Mouse (Mus musculus): ENCODE data around the gene Cd320. TPM values are rescaled to one million over a fixed set of nuclear protein-coding genes. Genes with fewer than 3 reads are reported as not detected.
"Not testable (repeated sequence)": the region's sequence is repeated elsewhere in the genome, so short reads cannot be mapped to it uniquely, and the experiment has no call there.

The Cd320 gene
- 10 to 100 TPM; 24.8 to 27.5 TPM for total RNA-seq (2021)

DNA sequence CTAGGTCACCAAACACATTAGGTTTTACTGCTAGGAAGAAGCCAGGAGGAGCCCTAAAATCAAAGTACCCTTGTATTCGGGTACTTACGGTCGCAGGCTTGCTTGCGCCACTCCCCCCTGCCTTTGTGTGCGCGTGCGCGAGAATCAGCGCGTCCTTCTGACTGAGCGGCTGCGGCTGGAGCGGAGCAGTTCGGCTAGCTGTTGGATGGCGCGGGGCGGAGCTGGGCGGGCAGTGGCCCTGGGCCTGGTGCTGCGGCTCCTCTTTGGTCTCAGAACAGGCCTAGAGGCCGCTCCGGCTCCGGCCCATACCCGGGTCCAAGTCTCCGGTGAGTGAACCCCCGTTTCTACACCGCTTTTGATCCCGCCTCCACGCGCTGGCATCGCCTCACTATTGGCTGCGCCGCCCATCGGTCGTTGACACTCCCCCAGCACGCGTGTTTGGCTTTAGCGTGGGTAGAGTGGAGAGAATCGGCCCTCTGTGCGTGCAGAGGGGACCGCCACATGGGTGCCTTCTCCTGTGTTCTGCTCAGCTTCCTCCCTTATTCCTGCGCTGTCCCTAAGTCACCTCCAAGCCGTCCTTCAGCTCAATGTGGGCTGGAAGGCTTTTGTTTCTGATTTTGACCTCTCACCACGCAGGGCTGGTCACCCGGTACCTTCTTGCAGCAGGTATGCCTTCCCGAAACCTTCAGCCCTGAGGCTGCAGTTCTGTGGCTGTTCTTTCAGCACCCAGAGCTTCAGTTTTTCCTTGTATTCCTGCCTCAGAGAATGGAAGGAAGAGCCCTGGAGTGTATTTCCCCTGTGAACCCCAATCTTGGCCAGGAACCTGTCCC is at the start of gene Cd320:
Cd320 (plus strand) TSS at position 126 of the 830 bp plus-strand sequence.
- peak; percentile 94 to 95 for DNase-seq (ENCODE audit: low spot score in 2 of 2)
- intact Hi-C loops (cut with DNase I), result no loop called here

DNA sequence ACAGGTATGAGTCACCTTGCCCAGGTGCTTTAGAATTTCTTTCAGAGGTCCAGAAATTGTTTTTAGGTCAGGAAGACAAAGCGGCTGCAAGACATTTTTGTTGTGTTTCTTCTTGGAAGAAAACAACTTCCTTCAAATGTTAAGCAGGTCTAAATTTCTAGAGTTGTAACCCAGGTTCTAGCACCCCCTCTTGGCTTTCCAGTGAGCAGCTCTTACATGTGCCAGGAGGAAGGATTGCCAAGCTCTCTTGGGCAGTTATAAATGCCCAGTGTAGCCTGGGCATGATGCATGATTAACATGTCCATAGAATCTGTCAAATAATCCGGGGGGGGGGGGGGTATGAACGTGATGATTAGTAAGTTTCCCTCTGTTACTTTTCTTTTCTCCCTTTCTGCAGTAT is 44.6 kb upstream of the Cd320 start:
- DNase-seq (ENCODE audit: low spot score in 2 of 2), result no peak
- intact Hi-C loops (cut with DNase I), result no loop called here

DNA sequence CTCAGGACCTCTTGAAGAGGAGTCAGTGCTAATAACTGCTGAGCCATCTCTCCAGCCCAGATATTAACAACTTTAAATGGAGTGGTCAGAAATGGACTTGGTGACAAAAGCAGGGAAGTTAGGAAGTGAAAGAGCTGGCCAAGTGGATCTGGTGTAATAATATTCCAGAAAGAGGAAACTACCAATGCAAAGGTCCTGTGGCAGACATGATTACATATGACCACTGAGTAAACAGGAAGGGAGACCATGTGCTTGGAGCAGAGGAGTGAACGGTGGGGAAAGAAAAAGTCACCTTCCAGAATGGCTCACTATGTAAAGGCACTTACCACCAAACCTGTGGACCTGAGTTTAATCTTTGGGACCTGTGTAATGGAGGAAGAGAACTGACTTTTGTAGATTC is 43.6 kb upstream of the Cd320 start:
- DNase-seq (ENCODE audit: low spot score in 2 of 2), result no peak
- intact Hi-C loops (cut with DNase I), result no loop called here

DNA sequence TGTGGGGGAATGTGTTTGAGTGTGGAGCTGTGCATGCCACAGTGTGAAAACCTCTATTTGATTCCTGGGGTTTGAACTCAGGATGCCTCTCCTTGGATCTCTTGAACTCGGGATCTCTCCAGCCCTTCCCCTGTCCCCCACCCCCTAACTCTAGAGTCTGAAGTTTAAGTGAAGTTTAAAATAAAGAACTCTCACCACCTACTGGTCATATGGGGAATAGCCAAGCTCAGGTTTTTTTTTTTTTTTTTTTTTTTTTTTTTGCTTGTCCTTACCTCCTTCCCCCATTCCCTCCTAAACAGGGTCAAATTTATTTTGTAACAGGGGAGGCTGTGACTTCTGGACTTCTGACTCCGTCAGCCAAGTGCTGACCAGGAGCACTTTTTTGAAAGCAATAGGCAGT is 40.7 kb upstream of the Cd320 start:
- no peak for DNase-seq (ENCODE audit: low spot score in 2 of 2)
- intact Hi-C loops (cut with DNase I), result loop anchor here (2.0 to 5.0 kb wide), 2 partner anchors 55 to 75 kb away; no protein-coding TSS in a partner anchor

DNA sequence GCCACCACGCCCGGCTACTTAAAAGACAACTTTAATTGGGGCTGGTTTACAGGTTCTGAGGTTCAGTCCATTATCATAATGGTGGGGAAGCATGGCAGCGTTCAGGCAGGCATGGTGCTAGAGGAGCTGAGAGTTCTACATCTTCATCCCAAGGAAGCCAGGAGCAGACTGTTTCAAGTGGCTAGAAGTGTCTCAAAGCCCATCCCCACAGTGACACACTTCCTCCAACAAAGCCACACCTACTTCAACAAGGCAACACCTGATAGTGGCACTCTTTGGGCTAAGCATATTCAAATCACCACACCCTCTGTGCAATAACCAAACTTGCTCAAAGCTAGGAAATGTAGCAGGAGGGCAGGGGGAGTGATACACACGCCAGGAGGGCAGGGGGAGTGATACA is 38.7 kb upstream of the Cd320 start:
- intact Hi-C loops (cut with DNase I), result loop anchor here (5.0 kb wide), 1 partner anchor 57 kb away; no protein-coding TSS in a partner anchor
- DNase-seq (ENCODE audit: low spot score in 2 of 2), result no peak

DNA sequence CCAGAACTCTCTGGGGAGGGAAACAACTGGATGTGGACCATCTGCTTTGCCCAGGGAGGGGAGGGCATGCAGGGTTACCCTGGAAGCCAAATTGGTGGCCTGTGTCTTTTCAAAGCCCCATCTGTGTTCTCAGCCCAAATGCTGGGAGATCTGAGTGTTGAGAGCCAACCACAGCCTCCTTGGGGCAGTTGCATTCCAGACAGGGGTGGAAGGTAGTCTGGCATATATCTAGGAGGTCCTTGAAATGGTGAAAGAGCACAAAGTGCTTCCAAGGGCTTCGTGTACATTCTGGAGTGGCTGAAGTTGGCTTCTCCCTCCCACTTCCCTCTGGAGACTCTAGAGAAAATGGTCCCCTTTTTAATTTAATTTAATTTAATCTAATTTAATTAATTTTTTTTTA is 38.1 kb upstream of the Cd320 start:
- no peak for DNase-seq (ENCODE audit: low spot score in 2 of 2)
- intact Hi-C loops (cut with DNase I), result loop anchor here (5.0 kb wide), 1 partner anchor 57 kb away; no protein-coding TSS in a partner anchor

DNA sequence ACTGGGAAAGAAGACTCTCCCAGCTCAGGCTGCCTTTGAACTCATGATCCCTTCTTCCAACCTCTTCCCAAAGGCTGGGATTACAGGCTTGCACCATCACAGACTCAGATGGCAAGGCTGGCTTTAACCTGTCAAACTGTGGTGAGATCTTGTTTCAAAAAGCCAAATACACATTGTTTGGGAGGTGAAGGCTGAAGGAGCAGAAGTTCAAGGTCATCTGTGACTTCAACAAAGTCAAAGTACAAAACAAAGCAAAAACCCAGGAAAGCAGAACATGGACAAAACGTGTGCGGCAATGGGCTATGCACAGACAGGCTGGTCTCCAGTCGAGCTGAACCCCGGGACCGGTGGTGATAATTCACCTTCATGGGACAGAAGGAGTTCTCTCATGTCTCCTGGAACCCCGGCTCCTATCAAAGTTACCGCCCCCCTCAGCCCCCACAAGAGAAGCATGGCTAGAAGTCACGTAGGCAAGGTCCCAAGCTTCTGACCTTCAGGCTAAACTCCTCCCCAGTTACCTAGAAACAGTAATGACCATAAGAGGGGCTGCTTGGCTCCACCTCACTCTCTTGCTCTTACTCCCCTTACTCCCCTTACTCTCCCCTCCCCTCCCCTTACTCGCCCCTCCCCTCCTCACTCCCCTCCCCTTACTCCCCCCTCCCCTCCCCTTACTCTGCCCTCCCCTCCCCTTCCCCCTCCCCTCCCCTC is 35.6 kb upstream of the Cd320 start:
- intact Hi-C loops (cut with DNase I), result no loop called here
- DNase-seq (ENCODE audit: low spot score in 2 of 2), result no peak

DNA sequence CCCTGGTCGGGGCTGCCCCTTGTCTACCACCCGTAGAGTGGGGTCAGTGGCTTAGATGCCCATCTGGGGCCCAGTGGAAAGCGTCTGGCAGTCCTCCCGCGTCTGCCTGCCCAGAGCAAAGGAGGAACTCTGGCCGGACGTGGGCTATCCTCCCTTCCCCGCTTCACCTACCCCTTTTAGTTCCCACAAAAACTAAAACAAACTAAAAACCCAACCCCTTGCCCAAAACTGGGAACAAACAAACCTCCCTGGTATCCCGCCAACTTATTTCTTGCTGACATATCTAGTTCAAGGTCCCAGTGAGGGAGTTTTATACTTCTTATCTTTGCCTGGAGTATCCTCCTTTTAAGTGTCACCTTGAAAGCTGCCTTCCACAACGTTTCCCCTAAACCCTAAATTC is 34.7 kb upstream of the Cd320 start:
- DNase-seq (ENCODE audit: low spot score in 2 of 2), result no peak
- intact Hi-C loops (cut with DNase I), result no loop called here

DNA sequence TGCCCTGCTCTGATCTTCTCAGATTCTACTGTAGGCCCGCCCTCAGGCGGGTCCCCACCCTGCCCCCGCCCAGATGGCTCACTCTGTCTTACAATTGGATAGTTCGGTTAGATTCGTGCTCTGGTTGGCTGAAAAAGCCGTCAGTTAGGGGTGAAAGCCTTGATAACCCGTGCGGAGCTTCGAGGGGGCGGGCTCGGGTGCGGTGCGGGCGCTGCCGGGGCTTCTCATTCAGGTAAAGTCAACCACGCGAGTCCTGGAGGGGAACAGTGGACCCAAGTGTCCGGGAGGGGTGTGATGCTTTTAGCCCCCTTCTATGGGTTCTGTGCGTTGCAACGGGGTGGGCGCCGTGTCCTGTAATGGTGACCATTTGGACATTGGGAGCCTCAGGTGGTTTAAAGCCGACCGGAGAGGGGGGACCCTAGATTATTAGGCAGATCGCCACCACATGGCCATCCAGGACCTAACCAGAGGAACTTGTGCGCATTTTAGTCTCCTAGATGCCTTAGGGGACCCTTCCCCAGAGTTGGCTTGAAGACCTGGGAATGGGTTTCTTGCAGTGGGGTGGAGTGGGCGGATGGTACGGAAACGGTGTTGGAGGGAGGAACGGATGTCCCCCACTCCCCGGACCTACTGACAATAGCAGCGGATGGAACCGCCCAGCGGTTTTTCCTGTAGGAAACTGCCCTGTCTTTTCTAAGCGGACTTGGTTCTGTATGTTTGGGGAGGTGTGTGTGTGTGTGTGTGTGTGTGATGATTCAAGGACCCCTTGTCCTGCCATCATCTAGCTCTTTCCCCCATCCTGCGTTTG is 32.4 kb upstream of the Cd320 start, which contains the start of gene Kank3:
Kank3 (plus strand) TSS at position 186 of the 808 bp plus-strand sequence.
- DNase-seq (ENCODE audit: low spot score in 2 of 2), result peak; percentile 85 to 94
- intact Hi-C loops (cut with DNase I), result no loop called here

DNA sequence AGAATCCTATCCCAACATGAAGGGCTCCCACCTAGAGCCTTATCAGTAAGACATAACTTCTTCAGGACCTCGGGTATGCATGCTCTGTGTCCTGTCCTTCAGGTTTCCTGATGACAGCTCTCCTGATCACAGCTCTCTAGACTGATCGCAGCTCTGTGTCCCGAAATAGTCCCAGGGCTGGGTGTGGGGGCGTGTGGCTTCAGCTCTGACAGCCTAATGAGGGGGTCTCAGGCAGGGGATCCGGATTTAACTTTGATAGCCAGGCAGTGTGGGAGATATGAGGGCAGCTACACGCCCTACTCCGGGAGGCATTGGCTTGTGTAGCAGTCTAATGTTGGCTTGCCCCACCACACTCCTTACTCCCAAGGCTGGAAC is 31.8 kb upstream of the Cd320 start:
- intact Hi-C loops (cut with DNase I), result no loop called here
- DNase-seq (ENCODE audit: low spot score in 2 of 2), result no peak

DNA sequence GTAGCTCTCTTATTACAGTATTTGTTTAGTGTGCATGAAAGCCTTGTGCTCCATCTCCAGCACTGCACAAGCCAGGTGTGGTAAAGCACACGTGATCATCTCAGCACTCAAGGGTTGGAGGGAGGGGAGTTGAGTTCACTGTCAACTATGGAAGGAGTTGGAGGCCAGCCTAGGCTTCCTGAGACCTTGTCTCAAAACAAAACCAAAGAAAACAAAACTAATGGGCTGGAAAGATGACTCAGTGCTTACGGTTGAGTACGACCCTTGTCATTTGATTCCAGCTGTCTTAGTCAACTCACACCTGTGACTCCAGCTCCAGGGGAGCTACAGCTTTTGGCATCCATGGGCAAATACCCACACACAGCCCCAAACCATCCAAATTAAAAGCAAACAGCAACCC is 30.4 kb upstream of the Cd320 start:
- DNase-seq (ENCODE audit: low spot score in 2 of 2), result no peak
- intact Hi-C loops (cut with DNase I), result no loop called here

DNA sequence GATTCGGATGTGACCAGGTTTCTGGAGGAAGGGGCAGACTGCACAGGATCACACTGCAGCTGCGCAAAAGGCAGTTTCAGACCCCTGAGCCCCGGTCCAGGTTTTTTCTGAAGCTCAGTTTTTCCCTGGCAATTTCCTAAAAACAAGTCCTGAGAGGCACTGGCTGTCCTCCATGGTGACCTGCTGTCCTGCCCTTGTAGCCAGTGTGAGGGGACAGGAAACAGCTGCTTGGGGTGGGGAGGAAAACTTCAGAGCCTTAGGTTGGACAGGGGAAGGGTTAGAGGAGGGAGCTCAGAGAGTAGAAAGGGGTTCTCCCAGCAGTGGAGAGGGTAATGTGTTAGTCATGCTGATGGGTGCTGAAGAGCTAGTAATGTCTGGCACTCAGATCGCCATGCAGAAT is 29.9 kb upstream of the Cd320 start:
- intact Hi-C loops (cut with DNase I), result no loop called here

DNA sequence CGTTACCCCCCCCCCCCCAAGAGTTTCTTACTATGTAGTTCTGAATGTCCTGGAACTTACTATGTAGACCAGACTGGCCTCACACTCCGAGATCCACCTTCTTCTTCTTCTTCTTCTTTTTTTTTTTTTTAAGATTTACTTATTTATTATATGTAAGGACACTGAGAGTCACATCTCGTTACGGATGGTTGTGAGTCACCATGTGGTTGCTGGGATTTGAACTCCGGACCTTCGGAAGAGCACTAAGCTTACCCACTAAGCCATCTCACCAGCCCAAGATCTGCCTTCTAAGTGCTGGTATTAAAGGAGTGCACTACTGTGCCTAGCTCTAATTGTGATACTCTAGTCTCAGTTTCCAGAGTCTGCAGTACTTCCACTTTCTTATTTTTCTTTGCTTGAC is 27.5 kb upstream of the Cd320 start:
- no peak for DNase-seq (ENCODE audit: low spot score in 2 of 2)
- intact Hi-C loops (cut with DNase I), result no loop called here

More for the DNA sequence above, 29.9 kb upstream of the Cd320 start:
- no peak for DNase-seq (ENCODE audit: low spot score in 2 of 2)

DNA sequence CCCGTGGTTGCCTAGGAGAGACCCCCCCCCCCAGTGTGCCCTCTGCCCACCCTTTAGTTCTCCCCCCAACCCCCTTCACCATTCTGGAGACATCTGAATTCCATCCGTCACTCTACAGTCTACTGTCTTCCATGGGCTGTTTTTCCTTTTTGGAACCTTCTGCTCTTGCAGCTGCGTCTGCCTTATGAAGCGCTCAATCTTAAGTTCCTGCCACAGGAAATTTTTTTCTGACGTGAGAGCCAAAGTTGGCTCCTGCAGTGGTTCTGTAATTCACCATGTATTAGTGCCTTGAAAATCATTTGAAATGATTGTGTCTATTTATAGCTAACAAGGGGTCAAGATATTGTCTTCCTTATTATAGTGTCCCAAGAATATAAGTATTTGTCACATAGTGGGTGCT is 26.3 kb upstream of the Cd320 start:
- DNase-seq (ENCODE audit: low spot score in 2 of 2), result no peak
- intact Hi-C loops (cut with DNase I), result no loop called here

DNA sequence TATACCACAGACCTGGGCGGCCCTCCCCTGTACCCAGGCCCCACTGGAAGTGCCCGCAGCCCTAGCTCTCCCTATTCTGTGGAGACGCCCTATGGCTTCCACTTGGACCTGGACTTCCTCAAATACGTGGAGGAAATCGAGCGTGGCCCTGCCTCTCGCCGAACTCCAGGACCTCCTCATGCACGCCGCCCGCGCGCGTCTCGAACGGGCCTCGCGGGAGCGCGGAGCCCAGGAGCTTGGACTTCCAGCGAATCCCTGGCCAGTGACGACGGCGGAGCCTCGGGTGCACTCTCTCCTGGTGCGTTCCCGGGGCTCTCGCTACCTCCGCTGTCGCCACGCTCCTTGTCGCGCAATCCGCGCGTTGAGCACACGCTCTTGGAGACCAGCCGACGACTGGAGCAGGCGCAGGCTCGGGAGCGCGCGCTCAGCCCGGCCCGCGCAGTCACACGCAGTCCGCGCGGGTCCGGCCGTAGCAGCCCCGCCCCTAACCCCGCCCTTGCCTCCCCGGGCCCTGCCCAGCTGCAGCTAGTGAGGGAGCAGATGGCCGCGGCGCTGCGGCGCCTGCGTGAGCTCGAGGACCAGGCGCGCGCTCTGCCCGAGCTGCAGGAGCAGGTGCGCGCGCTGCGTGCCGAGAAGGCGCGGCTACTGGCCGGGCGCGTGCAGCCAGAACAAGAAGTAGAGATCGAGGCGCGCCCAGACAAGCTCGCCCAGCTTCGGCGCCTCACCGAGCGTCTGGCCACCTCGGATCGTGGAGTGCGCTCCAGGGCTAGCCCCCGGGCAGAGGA is 25.5 kb upstream of the Cd320 start:
- DNase-seq (ENCODE audit: low spot score in 2 of 2), result peak; percentile 90 to 92

DNA sequence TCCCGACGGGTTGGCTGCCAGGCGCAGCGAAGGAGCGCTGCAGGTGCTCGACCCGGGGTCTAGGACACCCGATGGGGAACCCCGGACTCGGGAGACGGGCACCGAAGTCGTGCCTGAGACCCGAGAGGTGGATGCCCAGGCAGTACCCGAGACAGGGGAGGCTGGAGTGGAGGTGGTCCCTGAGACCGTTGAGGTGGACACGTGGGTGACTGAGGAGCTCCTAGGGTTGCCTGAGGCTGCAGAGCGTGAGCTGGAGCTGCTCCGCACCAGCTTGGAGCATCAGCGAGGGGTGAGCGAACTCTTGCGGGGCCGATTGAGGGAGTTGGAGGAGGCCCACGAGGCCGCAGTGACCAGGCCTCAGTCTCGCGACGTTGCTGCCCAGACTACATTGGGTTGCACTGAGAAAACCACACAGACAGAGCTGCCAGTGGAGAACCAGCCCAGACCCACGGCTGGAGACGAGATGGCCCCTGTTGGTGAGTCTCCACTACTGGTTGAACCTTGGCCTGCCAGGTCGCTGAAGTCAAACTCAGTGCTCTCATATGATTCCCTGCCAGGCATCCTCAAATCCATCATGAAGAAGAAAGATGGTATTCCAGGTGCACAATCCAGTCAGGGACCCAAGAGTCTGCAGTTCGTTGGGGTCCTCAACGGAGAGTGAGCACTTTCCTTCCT is 24.8 kb upstream of the Cd320 start:
- intact Hi-C loops (cut with DNase I), result no loop called here
- DNase-seq (ENCODE audit: low spot score in 2 of 2), result no peak

More for the DNA sequence above, 25.5 kb upstream of the Cd320 start:
- intact Hi-C loops (cut with DNase I), result no loop called here

DNA sequence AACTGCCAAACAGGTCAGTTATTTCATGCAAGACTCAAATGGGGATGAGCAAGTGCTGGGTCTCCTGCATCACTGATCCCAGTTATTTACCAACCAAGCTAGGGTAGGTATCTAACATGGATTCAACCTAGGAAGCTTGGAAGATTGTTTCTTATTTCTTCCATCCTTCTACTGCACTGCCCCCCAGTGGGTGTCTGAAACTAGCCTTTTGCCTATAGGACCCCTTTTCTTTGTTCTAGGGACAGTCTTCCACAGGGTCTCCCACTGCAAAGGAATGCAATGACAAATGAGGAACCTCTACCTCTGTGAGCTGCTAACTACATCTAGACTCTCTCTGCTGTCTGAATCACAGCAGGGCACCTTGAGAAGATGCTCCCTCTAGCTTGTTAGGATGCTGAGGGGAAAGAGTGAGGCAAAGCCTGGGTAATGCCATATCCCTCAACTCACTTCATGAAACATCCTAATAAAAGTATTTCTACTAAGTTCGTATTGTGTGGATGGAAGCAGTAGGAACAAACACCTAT is 20.4 kb upstream of the Cd320 start:
- intact Hi-C loops (cut with DNase I), result no loop called here
- no peak for DNase-seq (ENCODE audit: low spot score in 2 of 2)

DNA sequence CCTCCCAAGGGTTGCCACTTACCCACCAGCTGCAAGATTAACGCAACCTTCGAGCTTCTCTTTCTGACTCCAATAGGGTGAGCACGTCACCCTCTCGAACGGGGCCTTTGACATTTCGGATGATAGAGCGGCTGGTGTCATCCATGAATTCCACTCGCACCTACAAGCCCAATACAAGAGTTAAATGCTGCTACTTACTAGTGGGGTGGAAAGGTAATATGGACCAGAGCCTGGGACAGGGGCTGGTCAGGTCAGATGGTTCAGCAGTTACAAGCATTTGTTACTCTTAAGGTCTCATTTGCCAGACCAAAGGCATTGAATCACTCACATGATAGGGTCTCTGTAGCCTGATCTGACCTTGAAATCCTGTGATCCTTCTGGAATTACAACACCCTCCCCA is 19.7 kb upstream of the Cd320 start:
- DNase-seq (ENCODE audit: low spot score in 2 of 2); intact Hi-C loops (cut with DNase I): not testable (repeated sequence)

Data from left cerebral cortex, postnatal 36 days (tissue).